Mouse (Mus musculus) urinary bladder, adult 2 months (tissue): ENCODE measurements at regions not wholly inside any gene's neighbourhood (a gene's known extent, or its start where the extent isn't known, plus 50 kb on each side); places are given as distances from the start of the nearest gene placed in this dataset.
"Not testable (repeated sequence)": the region's sequence is repeated elsewhere in the genome, so short reads cannot be mapped to it uniquely, and the experiment has no call there.

ENCODE experiments used
- DNase-seq: peaks from one replicate; pipeline ENCODE4 v3.0.0; 2022; ENCODE audit warnings: low spot score

DNA sequence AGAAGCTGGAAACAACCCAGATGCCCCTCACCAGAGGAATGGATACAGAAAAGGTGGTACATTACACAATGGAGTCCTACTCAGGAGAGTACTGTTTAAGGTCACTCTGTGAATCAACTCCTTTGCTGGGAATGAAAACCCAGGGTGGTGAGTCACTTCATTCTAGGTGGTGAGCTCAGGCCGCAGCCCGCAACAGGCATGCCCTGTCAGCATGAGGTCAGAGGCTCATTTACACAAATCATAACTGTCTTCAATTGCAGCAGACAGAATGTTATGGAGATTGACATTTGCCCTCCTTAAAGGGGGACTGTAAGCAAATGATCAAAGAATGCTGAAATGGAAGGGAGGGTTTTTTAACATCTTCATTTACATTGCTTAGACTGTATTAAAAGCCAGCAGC, 405.1 kb downstream of the Gja1 start:
- no peak for DNase-seq

DNA sequence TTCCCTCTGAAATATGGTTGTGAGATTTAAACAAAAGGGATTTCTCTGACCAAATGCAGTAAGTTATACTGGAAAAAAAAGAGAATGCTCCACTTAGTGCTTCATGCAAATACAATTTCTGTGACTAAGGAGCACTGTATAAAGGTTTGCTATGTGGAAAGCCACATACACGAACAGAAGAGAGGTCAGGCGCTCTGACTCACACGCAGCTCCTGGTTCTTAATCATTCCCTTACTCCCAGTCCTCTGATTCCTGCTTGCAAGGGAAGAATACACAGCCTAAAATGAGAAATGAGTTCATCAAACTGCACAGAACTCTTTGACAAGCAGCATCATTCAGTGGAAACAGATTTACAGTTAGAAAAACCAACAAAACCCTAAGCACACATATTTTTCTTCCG, 406.8 kb downstream of the Gja1 start:
- DNase-seq, result no peak

DNA sequence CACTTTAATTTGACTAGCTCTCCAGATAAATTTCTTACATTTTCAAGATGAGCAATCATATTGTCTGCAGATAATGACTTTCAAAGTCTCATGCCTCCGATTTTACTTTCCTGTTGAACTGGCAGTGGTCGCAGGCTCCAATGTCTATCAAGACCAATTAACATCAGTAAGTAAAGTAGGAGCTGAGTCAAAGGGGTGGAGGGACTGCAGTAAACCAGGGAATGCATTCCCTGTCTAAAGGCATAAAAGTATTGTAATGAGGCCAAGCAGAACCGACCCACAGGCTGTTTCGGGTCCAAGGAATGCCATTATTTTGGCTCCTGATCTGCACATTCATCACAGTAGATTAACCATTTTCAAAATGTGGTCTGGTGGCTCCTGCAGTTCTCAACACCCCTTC, 411.0 kb downstream of the Gja1 start:
- no peak for DNase-seq

DNA sequence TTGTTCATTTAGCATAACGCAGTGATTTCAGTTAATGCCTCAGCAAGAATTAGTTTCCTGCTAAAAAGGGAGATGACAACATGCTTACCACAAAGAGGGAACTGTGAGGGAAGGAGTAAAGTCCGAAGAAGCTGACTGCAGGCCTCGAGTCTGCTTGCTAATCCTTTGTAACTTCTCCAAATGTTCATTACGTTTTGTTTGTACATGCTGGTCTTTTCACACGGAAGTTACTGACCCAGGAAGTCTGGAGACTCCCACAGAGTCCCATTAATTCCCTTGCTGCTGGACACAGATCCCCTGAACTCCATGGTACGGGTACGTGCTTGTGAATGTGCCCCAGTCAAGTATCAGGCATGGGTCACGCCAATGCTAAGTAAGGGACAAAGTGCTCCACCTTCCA, 415.9 kb downstream of the Gja1 start:
- no peak for DNase-seq

DNA sequence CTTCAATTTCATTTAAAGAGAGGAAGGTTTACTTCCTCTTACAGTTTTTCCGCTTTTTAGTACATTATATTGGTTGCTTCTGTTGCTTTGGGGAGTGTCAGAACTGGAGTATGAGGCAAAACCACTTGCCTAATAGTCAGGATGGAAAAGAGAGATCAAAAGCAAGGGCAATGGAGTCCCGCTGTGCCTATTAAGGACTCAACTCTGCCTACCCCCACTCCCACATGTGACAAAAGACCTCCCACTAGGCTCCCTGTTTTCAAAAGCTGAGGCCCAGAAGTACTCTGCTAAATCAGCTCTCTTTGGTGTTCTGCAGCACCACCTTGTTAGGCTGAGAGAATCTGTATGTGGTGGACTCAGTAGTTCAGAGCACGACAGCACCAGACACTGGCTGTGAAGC, 418.3 kb downstream of the Gja1 start:
- no peak for DNase-seq

DNA sequence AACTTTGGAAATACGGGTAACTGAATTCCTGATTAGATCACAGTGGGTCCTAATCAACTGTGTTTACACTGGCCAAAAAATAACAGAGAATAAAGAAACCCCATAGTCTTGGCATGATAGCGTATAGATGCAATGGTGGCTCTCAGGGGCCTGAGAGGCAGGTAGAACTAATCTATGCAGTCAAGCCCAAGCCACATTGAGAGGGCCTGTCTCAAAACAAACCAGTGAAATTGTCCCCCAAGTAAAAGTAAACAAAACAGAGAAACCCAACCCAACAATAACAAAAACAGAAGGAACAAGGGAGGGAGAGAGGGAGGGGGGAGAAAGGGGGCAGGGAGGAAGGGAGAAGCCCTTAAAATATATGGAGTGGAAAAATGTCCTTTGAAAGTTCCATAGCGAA, 422.2 kb downstream of the Gja1 start:
- no peak for DNase-seq

DNA sequence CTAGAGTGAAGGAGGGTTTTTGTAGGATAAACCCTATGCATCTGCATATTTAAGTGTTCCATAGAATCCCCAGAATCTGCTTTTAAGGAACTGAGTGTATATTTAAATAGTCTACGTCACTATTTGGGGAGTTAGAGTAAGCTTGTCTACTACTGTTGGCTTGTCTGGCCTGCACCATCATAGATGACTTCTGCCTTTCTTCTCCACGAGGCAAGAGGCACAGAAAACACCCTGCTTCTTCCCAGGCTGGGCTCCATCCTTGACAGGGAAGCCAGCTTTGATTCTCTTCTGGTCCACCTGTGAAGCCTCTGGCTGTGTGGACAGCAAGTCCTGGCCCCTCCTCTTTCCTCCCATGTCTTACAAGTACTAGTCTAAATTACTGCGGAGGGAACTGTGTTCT, 422.6 kb downstream of the Gja1 start:
- no peak for DNase-seq

DNA sequence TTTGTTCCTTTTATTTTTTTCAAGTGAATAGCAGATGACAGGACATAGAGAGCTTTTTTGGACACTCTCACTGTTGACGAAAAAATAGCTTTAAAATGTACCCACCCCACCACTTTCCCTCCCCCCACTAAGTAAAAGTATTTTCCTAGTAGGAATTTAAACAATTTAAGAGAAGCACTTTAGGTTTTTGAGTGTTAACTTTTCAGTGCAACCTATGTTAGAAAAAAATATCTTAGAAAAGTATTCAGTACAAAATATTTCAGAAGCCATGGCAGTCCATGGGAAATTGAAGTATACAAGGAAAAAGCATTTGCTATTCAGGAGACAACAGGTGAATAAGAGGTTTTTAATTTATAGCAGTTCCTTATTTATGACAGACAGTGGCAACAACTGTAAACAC, 431.9 kb downstream of the Gja1 start:
- DNase-seq, result no peak

DNA sequence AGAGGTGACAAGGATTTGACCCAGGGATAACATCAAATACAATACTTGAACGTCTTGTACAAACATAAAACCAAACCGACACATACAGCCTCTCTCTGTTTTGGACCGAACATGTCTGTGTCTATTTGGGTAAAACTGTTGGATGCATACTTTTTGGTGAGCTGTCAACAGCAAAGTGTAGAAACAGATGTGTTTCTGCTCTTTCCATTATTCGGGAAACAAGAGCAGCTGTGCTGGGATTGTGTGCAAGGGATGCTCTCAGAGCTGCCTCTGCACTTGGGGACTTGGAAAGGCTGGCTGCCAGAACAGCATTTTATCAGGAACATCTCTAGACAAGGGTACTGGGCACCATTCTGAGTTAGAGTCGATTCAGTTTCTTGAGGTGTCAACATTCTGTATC, 445.0 kb downstream of the Gja1 start:
- DNase-seq, result no peak

DNA sequence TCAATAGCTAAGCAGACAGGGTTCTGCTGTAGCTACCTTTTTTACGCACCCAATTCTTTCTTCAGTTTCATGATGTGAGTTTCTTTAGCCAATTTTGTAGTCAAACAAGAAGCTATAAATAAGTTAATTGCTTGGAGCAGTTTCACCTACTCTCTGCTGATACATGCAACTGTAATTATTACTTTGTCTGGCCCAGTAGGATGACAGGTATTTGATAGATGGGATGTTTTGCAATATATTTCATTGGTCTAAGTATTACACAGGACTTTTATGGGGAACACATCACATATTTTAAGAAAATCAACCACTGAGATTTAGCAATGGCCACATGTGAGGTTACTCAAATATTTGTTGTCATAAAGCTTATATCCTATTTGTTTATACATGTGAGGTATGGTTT, 454.2 kb downstream of the Gja1 start:
- DNase-seq, result no peak

DNA sequence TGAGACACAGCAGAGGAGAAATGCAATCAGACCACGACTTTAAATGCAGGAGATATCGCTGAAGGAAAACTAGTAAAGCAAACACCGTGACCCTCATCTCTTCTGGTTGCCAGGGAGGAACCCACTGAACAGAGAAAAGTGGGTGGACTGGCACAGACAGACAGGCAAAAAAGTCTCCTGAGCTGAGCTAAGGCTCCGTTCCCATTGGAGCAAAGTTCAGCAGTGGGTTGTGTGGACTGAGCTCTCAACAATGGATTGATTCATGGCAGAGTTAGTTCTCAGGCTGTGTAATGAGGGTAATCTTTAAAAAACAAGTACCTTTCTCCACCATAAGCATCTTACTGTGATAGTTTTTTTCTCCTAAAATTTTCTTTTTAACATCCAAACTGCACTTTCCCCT, 454.8 kb downstream of the Gja1 start:
- no peak for DNase-seq

DNA sequence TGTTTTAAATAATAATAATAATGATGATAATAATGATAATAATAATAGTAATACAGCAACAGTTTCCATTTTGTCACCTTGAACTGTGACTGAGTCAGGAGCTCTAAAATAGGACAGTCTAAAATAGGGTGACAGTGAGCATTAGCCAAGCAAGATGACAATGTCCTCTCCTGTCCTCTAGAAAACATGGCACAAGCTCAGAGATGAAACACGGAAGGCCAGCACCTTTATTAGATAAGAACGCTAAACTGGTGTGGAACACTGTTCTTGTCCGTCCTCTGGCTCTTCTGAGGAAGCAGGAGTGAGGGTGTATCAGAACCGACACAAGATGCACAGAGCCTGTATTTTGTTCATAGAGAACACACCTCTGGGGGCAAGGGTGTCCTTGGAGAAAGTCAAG, 459.0 kb downstream of the Gja1 start:
- no peak for DNase-seq

DNA sequence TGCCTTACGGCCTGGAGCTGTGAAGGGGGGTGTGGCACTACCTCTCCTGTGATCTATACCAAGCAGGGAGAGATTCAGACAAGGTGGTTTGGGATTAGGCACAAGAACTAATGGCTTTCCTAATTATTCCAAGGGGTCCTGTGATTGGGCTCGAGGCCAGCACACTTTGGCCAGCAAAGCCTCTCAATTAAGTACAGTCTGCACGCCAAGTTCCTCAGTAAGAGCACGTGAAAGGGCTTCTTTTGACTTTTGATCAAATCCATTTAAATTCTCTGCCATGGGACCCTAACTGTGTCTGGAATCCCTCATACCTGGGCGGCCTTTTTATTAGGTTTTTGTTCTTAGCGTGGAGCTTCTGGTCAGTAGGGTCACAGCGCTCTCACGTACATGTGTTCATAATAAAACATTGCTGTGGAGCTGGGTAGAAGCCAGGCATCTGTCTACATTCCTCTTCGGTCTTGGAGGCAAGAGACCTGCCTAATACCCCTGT, 461.9 kb downstream of the Gja1 start:
- no peak for DNase-seq

DNA sequence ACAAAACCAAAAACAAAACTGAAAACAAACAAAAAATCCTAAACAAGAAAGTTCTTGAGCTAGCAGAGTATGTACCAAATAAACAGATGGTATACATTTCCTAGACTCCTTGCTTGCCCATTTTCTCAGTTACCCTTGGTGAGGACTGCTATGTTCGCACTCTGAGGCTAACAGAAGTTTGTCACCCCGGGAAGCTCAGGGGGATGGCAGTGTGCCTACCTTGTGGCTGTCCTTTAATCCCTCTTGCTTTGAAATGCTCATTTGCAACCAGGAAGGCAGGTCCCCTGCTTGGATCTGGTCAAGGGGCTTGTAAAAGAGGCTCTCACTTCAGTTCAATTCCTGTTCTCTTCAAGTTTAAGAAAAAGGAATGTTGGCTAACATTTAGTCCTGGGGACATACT, 462.4 kb downstream of the Gja1 start:
- DNase-seq, result no peak

DNA sequence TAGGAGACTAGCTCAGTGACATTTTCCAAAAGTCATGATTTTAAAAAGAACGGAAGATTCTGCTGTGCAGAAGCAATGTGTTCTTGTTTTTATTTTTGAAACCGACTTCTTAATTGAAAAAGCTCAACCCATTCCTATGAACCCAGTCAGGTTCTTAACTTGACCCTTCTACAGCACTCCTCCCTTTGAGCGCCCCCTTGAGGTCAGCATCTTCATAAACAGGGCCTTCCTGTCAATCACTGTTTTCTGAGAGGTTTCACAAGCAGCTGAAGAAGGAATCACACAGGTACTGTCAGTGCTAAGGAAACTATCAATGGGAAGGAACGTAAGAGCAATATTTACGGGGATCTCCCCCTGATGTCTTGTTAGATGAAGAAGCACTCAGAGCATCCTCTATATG, 463.6 kb downstream of the Gja1 start:
- DNase-seq, result no peak

DNA sequence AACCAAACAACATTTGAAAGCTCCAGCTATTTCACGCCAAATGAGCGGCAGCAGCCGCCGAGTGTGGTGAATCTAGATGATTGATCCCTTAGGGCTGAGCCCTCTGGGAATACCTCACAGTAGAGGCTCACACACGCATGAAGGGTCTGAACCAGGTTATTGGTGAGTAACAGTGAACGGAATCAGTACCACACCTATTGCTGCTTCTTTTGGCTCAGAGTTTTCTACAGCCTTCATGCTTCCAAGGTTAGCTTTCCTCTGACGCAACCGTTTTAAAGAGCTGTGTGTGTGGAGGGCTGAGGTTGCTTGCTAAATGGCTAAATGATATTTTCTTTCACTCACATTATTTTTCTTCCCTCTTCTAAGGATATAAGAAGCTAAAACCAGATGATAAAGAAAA, 464.4 kb downstream of the Gja1 start:
- no peak for DNase-seq

DNA sequence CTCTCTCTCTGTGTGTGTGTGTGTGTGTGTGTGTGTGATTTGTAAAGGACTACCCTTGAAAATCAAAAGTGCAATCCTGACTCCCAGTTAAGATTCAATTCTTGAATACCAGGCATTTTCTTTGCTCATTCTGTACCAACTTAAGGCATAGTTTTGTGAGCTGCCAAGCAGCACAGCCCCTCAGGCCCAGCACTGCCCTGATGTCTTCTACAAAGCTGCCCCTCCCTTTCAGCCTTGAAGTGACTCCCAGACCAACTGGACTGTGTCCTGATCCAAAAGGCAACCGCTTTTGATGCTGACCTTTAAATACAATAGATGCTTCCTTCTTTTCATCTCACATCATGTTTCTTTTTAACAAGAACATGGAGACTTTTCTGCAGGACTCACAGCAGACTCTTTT, 464.8 kb downstream of the Gja1 start:
- no peak for DNase-seq

DNA sequence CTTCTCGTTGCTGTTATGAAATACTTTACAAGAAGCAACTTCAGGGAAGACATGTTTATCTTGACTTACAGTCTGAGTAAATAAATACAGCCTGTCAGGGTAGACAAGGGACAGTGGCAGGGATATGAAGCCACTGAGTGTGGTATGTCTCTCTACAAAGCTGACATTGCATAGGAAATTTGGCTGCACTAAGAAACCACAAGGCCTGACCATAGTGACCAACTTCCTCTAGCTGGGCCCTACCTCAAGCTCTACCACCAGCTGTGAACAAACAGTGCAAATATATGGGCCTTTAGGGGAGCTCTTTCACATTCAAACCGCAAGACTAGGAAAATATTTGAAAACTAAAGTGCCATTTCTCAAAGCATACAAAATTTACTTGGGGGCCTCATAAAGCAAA, 475.4 kb downstream of the Gja1 start:
- no peak for DNase-seq

DNA sequence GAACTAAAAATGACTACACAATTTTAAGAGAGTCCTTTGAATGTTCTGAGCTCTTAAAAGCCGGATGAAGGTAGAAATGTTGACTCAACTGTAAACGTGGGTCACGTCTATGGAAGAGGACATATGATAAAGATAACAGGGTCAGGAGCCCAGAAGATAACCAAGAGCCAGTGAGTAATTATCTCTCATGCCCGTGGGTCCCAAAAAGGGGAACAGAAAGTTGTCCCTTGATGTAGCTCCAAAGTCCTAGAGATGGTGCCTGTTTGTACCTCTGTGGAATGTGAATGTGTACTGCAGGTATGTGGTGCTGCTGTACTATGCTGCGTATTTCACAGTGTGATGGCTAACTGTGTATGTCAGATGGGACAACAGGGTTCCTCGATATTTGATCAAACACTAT, 479.1 kb downstream of the Gja1 start:
- DNase-seq, result no peak

DNA sequence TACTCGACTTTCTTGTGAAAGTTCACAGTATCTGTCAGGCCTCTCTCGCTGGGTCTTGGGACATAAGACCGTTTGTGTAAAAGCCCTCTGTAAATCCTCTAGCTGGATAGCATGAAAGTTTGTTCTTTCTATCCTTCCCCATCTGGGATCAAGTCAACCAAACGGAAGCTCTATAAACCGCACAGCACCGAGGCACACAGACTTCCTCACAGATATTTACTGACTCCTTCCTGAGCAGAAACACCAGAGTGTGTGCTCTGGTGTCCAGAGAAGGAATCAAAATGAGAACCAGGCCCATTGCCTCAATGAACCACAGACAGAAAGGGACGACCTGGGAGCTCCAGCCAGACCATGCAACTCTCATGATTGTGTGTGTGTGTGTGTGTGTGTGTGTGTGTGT, 502.6 kb downstream of the Gja1 start:
- no peak for DNase-seq

DNA sequence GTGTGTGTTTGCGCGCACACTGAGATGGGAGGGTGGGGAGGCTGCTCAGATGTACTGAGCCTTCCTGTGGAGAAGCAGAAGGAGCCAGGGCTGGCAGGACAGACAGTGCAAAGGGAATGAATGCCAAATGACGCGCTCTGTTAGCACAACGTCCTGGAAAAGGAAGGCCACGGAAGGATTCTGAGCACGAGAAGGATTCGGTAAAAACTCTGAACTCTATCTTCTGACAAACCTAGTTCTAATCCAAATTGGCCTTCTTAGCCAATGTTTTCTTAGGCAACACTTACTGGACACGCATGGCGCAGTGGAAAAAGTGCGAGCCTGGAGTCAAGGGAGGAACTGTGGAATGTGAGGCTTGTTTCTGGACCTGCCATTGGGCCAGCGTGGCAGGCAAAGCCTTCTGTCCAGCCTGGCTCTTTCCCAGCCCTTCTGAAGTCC, 503.0 kb downstream of the Gja1 start:
- no peak for DNase-seq

DNA sequence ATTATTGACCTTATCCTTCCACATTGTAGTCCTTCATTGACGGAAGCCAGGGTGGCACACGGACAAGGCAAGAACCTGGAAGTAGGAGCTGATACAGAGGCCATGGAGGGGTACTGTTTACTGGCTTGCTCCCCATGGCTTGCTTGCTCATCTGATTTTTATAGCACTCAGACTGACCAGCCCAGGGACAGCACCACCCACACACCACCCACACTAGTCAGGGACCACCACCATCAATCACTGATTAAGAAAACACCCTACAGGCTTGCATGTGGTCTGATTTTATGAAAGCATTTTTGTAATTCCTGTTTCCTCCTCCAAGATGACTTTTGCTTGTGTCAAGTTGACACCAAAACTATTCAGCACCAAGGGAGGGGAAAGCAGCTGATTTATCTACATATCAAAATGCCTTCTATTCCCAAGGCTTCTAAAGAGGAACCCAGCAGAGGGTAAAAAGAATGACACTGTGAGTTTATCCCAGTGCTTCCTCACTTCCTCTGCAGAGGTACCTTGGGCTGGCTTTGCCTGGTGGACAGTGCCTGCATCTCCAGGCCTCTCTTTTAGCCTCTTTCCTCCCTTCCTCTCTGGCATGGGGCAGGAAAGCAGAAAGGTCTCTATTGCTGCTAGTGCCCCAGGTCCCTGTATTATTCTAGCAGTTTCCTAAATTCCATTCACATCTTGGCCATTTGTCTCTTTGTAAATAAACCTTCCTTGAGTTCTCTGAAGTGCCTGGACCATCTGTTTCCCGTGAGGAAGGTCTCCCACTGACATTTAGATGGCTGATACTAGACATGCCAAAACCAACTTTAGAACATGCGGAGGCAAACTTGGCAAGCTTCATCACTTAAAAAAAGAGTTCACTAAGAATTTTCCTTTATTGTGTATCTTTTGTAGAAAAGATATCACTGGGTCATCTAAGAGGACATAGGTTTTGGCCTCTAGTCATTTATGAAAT, 507.6 kb downstream of the Gja1 start:
- no peak for DNase-seq

DNA sequence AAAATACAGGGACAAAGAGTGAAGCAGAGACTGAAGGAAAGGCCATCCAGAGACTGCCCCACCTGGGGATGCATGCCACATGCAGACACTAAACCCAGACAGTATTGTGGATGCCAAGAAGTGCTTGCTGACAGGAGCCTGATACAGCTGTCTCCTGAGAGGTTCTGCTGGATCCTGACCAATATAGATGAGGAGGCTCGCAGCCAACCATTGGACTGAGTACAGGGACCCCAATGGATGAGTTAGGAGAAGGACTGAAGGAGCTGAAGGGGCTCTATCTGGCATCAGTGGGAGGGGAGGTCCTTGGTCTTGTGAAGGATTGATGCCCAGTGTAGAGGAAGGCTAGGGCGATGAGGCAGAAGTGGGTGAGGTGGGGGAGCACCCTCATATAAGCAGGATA, 514.4 kb downstream of the Gja1 start:
- not testable (repeated sequence) for DNase-seq

DNA sequence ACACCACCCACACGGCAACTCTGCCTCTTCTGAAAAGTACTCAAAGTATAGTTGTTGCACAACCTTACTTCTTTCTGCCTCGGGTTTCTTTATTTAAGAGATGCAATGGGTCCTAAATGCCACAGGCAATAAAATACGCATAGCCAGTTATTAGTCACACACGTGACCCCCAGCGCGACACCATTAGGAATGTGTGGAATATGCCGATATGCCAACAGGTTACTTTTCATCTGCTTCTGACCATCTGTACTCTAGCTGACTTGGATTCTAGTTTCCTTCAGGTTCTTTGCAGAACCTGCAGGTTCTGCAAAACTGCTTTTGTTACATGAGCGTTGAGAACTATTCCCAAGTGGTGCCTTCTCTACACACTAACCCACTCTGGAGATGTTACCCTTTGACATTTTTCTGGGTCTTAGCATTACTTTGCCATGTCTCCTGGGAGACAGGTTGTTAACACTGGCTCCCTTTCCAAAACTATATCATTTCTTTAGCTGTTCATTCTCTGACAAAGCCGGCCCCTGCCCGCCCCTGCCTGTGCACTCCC, 515.6 kb downstream of the Gja1 start:
- DNase-seq, result no peak
